Mouse (Mus musculus): ENCODE data around the gene Pfdn2.

Gene Pfdn2

DNA sequence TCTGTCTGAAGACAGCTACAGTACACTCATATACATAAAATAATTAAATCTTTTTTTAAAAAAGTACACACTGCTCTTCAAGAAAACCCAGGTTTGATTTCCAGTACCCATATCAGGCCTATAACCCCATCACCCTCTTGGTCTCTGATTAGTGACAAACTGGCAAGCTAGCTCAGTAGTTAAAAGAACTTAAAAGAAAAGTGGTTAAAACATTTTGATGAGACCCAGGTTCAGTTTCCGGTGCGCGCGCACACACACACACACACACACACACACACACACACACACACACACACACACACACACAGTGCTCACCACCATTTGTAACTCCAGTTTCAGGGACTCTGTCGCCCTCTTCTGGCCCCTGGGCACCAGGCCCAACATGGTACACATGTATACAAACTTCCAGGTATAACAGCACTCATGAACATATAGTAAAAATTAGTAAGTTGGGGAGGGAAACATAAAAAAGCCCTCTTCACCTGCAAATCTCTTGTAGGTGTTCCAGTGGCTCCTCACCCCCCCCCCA, 10.4 kb downstream of the Pfdn2 start:
- DNase-seq (ENCODE audit: low read depth, low spot score), result peak; percentile 48

DNA sequence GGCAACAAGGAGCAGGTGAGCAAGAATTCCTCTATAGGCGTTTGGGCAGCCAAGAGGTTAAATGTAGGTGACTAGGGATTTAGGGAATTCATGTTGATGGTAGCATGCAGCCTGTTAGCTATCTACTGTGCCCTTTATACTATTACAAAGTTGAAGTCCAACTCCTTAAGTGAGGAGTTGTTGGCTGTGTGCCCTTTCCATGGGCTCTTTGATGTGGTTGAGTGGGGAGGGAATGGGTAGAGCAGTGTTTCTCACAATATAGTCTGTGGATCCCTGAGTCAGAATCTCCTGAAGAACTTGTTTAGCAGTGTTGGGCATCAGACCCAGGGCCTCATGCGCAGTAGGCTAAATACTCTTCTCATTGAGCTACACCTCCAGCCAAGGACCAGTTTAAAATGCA, 11.3 kb downstream of the Pfdn2 start:
- DNase-seq (ENCODE audit: low read depth, low spot score), result no peak

DNA sequence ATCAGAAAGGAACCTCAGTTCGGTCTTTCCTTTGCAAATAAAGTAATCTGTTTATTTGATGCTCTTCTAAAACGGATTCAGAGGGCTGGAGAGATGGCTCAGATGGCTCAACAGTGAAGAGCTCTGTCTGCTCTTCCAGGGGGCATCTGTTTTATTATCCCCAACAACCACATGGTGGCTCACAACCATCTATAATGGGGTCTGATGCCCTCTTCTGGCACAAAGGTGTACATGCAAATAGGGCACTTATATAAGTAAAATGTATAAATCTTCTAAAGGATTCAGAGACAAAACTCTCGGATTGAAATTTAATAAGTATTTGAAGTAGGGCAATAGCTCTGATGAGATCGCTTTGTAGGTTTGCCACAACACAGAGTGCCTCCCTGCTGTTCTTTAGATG, 13.0 kb downstream of the Pfdn2 start:
- DNase-seq (ENCODE audit: low read depth, low spot score), result peak; percentile 81

DNA sequence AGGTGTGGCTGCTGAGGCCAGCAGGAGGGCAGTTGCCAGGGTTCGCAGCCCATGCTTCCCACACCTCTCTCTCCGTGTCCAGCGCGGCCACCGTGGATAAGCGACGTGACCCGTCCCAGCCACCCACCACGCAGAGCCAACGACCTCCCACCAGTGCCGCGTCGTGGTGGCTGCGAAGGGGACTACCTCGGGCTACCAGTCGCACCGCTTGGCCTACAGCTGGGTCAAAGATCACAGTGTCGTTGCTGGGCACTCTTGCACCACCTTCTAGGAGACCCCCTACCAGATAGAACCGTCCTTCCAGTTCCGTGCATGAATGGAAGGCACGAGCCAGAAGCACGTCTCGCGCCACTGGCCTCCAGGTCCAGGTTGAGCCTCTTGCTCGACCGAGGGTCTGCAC, 14.8 kb downstream of the Pfdn2 start:
- DNase-seq (ENCODE audit: low read depth, low spot score), result no peak

DNA sequence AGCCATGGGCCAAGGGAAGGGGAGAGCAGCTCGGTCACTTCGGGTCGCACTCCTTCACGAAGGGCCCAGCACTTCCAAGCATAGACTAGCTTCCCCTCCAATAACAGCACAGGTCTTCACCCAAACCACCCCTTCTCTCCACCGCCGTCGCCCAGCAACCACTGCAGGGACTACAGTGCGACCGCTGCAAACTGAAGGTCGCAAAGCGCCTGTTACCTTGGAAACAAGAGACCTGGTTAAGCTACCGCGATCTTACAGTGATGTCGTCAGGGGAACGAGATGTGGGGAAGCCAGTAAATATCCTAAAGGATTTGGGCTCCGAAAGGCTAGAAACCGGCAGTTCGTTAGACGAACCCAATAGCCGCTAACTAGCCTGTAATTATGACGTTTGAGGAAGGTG, 15.2 kb downstream of the Pfdn2 start, which contains the start of gene Klhdc9:
Gene Klhdc9, minus strand, starts transcription at position 143 of the 400 bp plus-strand sequence.
- DNase-seq (ENCODE audit: low read depth, low spot score), result peak; percentile 99

DNA sequence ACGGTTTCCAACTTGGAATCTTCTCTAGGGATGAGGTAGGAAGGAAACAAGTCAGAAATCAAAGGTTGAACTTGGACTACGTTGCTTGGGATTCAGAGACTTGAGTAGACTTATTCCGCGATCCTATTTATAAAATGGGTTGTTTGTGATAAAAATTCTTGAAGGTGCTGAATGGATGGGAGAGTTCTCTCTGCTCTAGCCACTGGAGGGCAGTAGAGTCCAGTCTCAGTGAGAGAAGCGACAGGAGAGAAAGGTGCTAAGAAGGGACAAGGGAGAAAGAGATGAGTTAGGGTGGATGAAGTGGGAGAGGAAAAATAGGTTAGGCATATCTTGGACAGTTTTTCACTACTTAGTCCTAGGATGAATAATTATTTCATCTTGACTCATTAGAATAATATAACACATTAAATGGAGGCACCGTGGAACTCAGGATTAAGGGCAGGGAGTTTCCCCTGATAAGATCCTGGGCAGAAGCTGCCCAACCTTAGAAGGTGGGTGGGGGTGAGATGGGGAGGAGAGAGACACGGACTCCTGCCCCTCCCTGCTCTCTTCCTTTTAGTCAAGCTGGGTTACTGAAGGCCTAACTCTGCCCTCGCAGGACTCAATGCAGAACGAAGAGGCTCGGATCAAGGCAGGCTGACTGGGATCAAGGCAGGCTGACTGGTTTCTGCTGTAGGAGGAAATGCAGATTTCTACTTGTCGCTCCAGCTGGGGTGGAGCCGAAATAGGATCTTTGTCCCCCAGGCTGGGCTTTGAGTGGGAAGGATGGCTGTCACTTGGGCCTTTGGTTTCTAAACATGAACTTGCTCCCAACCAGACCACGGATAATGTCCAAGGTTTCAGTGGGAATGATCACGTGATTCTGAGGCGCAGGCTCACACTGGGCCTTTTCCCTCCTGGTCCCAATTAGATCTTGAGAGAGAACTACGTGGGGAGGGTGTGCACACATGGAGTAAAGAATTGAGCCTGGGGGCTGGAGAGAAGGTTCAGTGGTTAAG, 15.9 kb downstream of the Pfdn2 start:
- DNase-seq (ENCODE audit: low read depth, low spot score), result peak; percentile 95

DNA sequence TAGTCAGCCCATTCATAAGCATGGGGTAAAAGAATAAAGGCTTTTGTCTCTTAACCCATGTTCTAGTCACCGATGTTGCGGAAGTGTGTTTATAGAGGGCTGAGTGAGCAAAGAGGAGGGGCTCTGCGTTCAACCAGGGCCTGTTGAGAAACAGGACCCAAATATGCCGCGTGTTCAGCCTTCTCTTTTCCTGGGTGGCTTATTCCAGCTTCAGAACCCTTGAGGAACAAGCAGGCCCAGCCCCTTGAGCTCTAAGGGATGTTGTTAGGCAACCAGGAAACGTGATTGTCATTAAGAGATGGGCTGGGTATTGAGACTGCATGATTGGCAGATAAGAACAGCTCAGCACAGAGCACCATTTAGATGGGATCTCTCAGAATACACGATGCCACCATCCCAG, 20.5 kb downstream of the Pfdn2 start:
- no peak for DNase-seq (ENCODE audit: low read depth, low spot score)

DNA sequence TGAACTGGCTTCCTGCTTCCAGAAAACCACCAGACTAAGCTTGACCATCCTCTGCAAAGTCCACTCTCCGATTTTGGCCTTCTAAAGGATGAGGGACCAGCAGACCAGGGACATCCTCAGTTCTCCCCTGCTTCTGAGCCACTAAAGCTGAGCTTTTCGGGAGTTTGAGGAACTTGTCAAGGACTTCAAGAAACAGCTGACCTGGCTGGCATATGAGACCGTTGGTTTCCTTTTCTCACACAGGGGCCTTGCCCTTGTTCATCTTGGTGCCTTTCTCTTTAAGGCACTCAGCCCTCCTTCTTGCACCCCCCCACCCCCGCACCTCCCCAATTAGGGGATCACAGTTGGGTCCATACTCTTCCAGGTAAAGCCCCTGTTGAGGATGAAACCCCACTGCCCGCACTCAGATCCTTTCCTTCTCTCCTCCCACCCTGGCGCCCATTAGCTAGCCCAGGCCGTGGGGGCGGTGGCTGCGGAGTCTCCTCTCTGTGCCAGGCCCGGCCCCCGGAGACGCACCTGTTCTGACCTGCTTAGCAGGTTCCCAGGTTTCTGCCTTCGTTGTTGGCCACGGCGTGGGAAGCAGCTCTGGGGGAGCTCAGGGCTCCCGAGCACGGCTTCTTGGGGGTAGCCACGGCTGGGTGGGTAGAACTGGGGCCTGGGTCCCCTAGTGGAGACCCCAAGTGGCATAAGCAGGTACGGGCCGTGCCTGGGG, 24.5 kb downstream of the Pfdn2 start, which contains the start of gene Nectin4:
Gene Nectin4, plus strand, starts transcription at position 255 of the 712 bp plus-strand sequence.
- peak; percentile 18 for DNase-seq (ENCODE audit: low read depth, low spot score)

DNA sequence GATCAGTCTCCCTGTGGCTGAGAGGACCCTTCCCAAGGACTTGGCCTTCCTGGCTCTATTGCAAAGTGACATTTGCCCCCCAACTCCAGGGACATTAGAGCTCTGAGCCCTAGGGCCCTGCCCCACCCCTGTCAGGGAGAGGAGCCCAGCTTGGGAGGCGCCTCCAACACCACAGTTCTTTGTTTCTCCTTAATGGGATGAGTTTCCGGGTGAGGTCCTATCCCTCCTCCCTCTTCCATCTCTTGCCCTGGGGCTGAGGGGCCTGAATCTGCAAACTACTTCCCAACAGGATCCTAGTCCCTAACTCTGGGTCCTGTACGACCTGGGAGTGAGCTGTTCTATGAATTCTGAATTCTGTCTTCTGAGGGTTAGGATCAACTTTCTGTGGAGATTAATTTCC, 27.4 kb downstream of the Pfdn2 start:
- no peak for DNase-seq (ENCODE audit: low read depth, low spot score)

DNA sequence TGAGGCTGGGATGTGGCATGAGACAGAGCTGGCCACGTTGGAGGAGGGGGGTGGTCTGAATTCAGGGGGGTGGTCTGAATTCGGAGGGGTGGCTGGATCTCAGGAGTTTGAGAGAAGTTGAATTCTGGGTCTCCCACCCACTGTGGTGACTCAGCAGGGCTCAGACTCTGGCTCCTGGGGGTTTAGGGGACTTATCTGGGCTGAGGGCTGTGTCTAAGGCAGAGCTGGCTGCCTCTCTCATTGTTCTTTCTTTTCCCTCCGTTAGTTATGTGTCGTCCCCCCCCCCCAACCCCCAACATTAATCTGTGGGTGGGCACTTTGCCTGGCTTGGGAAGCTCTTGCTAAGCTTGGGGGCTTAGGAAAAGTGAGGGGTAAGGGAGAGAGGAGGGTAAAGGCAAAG, 28.5 kb downstream of the Pfdn2 start:
- no peak for DNase-seq (ENCODE audit: low read depth, low spot score)

DNA sequence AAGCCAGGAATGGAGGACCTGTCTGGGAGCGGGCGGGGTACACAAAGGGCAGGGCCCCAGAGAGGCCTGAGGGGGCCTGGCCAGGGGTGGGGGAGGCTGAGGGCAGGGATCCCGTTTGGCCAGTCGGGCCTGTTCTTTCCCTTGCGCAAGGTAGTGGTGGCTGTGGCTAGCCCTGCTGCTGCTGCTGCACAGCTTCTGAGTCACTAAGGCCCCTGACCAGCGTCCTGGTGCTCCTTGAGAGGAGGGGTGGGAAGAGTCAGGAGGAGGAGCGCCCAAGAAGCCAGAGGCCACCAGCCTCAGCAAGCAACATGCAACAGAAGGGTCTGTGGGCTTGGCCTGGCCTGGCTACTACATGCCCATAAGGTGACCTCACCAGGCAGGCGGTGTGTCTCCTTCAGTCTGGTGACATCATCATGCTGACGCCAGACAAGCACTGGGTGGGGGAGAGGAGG, 30.2 kb downstream of the Pfdn2 start:
- DNase-seq (ENCODE audit: low read depth, low spot score), result no peak

DNA sequence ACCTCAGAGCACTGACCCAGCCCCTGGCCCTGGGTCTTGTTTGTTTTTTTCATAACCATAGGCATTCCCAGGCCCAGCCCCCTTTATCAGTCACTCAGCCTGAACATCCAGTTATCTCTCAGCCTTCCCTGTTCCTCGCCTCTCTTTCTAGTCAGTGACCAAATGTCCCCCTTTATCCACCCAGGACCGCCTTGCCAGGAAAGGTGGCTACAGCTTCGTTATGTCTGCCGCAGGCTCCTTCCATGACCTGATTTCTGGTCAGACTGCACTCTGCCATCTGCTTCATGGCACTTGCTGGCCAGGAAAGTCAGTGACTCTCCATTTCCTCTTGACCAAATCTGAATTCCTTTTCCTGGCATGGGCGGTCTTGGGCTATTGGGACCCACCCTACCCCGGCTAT, 32.8 kb downstream of the Pfdn2 start:
- DNase-seq (ENCODE audit: low read depth, low spot score), result peak; percentile 81

DNA sequence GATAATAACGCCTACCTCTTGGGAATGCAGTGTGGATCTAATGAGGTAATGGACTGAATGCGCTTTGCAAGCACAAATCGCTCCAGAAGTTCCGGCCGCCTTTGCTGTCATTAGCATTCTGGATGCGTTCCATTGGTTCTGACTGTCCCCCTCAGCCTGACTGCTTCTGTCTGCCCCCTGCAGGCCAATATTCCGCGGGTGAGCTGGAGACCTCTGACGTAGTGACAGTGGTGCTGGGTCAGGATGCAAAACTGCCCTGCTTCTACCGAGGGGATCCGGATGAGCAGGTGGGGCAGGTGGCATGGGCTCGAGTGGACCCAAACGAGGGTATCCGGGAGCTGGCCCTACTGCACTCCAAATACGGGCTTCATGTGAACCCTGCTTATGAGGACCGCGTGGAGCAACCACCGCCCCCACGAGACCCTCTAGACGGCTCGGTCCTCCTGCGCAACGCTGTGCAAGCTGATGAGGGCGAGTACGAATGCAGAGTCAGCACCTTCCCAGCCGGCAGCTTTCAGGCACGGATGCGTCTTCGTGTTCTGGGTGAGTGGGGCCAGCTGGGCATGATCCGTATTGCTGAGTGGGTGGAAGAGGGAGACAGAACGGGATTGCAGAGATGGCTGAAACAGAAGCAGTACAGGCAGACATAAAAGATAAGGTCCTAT, 34.6 kb downstream of the Pfdn2 start:
- peak; percentile 95 for DNase-seq (ENCODE audit: low read depth, low spot score)

DNA sequence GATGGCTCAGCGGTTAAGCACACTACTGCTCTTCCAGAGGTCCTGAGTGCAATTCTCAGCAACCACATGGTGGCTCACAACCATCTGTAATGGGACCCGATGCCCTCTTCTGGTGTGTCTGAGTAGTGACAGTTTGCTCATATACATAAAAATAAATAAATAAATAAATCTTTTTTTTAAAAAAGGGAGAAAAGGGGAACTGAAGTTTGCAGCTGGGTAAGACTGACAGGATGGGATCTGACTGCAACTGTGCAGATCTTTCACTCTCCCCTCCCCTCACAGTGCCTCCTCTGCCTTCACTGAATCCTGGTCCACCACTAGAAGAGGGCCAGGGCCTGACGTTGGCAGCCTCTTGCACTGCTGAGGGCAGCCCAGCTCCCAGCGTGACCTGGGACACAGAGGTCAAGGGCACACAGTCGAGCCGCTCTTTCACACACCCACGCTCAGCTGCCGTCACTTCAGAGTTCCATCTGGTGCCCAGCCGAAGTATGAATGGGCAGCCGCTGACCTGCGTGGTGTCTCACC, 36.7 kb downstream of the Pfdn2 start:
- DNase-seq (ENCODE audit: low read depth, low spot score), result no peak

DNA sequence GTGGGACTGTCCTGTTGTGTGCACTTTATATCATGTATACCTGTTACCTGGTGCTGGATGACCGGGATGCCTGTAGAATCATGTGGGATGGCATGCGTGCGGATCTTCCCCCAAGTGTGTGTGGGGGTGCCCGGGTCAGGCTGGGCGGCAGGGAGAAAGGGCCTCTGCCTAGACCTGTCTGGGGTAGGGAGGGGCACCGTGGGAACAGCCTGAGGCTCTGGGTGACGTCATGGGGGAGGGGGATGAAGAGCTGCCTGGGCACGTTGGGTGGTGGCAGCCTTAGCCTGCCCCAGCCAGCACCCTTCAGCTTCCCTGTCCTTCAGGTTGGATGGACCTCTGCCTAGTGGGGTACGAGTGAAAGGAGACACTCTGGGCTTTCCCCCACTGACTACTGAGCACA, 38.9 kb downstream of the Pfdn2 start:
- no peak for DNase-seq (ENCODE audit: low read depth, low spot score)

DNA sequence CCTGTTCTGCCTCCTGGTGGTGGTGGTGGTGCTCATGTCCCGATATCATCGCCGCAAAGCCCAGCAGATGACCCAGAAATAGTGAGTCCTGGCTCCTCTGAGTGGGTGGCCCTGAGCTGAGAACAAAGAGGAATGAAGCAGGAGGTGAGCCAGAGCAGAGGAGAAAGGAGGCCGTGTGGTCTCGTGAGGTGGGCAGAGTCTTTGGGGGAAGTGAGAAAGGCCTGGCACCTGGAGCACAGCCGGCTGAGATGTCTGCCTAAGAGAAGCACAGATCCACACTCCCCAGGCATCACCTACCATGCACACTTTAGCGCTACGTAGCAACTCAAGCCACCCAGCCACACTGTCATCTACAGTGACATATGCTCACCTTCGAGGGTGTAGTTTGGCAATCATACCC, 39.7 kb downstream of the Pfdn2 start:
- no peak for DNase-seq (ENCODE audit: low read depth, low spot score)

DNA sequence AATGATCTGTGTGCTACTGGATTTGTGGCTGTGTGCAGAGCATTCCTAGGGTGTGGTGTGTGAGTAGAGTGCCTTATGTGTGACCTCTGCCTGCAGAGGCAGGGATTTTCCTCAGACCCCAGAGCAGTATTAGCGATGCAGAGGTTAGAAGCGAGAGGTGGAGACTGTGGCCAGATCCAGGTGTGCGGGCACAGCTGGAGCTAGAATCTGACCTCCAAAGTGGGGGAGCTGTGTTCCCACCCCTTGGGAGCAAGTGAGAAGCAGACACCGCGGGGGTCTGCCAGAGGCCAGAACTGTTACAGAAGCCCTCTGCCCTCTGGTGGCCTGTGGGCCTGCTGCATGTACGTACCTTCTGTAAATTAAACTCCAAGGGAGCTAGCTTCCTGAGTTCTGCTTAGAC, 41.6 kb downstream of the Pfdn2 start:
- no peak for DNase-seq (ENCODE audit: low read depth, low spot score)

DNA sequence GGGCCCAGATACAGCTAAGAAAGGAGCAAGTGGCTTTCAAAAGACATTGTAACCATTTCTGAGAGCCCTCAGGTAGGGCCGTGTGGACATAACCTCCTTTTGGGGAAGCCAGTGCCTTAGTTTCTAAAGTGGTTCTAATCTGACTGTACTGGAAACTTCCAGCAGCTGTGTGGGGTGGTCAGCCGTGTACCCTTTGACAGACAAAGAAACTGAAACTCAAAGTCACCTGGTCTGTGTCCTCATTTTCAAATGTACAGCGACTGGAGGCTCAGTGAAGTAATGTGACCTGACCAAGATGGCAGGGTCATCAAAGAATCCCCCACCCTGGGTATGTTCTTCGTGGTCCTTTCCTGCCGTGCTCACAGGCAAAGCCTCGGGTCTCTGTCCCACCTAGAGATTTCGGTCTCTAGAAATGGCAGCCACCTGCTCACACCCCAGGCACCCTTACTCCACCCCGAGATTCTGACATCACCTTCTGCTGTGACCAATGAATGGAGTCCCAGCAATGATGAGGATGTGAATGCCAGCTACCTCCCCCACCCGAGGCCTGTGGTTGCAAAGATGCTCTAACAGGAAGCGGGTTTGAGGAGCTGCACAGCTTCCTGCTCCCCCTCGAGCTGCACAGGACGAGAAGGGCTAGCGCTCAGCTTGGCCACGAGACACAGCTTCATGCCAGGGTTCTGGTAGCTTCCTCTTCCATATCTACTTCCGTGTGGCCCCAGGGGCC, 43.1 kb downstream of the Pfdn2 start, which contains the start of gene Arhgap30:
Gene Arhgap30, plus strand, starts transcription at position 579 of the 727 bp plus-strand sequence.
- DNase-seq (ENCODE audit: low read depth, low spot score), result peak; percentile 56

DNA sequence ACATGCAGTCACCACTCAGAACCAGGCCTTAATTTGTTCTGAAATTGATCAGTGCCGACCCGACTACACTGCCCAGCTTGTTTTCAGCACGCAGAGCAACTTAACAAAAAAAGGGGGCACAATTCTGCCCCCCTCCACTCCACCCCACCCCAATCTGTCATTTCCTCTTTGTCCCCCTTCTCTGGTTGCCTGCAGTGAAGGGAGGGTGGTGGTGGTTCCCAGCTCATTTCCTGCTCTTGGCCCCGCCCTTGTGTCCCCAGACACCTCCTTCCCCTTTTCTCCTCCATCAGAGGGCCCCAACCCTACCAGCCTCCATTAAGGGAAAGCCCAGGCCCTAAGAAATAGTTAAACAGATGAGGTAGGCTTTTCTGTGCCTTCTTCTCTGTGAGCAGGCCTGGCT, 44.6 kb downstream of the Pfdn2 start:
- peak; percentile 32 for DNase-seq (ENCODE audit: low read depth, low spot score)

DNA sequence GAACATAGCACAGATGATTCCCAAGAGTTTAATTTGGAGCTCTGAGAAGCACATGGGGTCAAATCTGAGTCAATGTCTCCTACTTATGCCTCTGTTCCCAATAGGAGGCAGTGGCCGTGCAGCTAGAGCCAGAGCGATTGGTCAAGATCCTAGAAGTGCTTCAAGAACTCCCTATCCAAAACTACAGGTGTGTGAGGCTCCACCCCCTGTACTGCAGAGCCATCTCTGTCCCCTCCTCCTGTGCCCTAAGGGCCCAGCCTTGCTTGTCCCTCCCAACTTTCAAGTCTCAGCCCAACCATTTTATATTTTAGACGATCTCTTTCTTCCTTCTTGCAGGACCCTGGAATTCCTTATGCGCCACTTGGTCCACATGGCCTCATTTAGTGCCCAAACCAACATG, 56.4 kb downstream of the Pfdn2 start:
- DNase-seq (ENCODE audit: low read depth, low spot score), result no peak

DNA sequence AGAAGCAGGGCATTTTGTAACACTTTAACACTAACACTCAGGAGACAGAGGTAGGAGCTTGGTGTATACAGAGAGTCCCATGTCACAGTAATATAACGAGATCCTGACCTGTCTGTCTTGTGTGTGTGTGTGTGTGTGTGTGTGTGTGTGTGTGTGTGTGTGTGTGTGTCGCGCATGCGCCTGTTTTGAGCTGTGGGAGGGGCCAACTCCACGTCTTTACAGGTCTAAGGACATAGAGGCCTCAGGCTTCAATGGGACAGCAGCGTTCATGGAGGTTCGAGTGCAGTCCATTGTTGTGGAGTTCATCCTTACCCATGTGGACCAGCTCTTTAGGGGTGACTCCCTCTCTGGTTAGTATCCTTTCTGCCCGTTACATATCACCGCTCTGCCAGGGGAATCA, 57.5 kb downstream of the Pfdn2 start:
- DNase-seq (ENCODE audit: low read depth, low spot score), result no peak
